Mouse (Mus musculus) brain, embryonic 14.5 days (tissue): ENCODE measurements around the gene Olfr1264. TPM values are rescaled to one million over a fixed set of nuclear protein-coding genes. Genes with fewer than 3 reads are reported as not detected.

Experiments used
- DNase-seq: peaks from one replicate; pipeline ENCODE4 v3.0.0-alpha.2; 2011; ENCODE audit warnings: low read depth
- CTCF ChIP-seq: fragments of 200-500 bp; IDR thresholded peaks from 2 replicates; pipeline ENCODE4 v1.5.1; 2012; ENCODE audit warnings: inconsistent platforms, mild to moderate bottlenecking, moderate library complexity, borderline replicate concordance; ENCODE audit not compliant: insufficient read depth, insufficient read length; ENCODE audit errors: extremely low read depth
- POLR2A ChIP-seq: fragments of 200-500 bp; IDR thresholded peaks from 2 replicates; pipeline ENCODE4 v1.6.1; 2012; ENCODE audit warnings: mild to moderate bottlenecking, inconsistent platforms, borderline replicate concordance; ENCODE audit not compliant: poor library complexity, insufficient read depth, insufficient read length, severe bottlenecking; ENCODE audit errors: extremely low read depth
- polyA plus RNA-seq: library from polyadenylated mRNA; depleted of rRNA; stranded (reverse); fragments of >200 nt; gene quantifications from 2 replicates; pipeline ENCODE4 v1.2.3, GENCODE M21; 2012; rRNA removed

Gene Olfr1264
- polyA plus RNA-seq = not detected in 2 replicates

DNA sequence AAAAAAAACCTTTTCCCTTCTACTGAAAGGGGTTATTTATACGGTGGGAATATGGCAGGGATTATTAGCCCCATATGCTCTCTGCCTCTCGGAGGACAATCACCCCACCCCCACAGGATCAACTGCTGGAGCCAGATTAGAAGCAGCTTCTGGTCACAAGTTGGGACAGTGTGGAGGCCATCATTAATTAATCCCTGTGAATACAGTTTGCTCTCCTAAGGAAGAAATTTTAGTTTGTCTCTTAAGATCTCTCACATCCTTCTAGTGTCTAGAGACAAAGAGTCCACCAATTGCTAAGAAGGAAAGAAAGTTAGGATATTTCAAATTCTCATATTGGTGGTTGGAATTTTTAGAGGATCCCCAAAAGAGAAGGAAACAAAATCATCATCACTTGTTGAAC, at the start of gene Olfr1264:
Gene Olfr1264 (minus strand): TSS at position 101 of the 400 bp plus-strand sequence.
- TF ChIP-seq POLR2A (no peak), CTCF (no peak)
- no peak for DNase-seq

DNA sequence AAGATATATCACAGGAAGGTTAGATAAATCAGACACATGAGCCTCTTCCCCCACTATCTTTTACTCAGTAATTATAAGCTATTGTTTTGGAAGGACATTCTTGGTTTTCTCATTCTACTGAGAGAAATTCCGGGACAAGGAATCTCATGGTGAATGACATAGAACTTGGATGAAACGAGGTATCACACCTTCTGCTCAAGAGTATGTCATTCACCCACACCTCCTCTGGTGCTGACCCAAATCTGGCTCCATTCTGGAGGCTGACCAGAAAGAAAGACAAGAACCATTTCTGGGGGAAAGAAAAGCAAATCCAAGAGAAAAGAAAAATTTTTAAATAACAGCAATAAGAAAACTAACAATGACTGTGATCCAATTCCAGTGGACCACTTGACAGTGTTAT, 44.7 kb upstream of the Olfr1264 start:
- TF ChIP-seq POLR2A (no peak), CTCF (no peak)
- no peak for DNase-seq

DNA sequence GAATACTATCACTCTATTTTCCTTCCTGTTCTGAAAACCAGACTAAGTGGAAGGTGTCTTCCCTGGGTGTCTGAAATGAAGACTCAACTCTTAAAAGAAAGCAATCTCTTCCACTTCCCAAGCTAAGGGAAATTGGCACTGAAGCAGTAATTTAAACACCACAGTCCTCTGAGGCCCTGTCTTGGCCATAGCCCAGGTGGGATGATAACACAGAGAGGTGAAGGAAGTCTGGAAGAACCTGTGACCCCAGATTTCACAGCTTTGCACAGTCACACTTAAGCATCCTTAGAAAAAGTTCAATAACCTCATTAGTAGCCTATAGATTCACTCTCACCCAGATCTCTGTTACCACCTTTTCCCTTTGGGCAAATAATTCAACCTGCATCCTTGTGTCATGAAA, 38.1 kb upstream of the Olfr1264 start, which contains the start of gene Olfr140:
Gene Olfr140 (minus strand): TSS at position 101 of the 400 bp plus-strand sequence.
- no peak for TF ChIP-seq POLR2A
- TF ChIP-seq CTCF = no peak
- DNase-seq = no peak

DNA sequence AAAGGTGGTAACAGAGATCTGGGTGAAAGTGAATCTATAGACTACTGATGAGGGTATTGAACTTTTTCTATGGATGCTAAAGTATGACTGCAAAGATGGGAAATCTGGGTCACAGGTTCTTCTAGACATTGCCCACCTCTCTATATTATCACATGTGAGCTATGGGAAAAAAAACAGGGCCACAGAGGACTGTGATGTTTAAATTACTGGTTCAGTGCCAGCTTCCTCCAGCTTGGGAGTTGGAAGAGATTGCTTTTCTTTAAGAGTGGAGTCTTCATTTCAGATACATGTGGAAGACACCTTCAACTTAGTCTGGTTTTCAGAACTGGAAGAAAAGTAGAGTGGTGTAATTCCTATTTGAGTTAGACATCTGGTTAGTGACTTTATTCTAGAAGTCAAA, 9.7 kb upstream of the Olfr1264 start, which contains the start of gene Olfr1265:
Gene Olfr1265 (plus strand): TSS at position 301 of the 400 bp plus-strand sequence.
- no peak for DNase-seq
- TF ChIP-seq CTCF (no peak), POLR2A (no peak)

DNA sequence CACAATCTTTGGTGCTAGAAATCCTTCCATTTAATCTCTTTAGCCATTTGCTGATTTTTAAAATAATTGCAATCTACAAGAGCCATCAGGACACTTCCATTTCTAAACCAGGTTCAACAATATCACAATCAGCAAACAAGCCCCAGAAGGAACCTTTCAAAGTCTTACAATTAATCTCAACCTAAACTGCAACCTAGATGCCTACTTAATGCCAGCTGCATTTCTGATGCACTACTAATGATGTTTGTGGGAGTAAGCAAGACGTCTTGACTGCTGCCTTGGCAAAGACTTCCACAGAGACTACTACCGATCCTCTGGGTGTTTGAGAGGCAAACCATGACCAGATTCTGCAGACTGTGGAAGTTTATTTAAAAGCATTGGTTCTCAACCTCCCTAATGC, 13.5 kb downstream of the Olfr1264 start, which contains the start of gene Olfr1263:
Gene Olfr1263 (plus strand): TSS at position 301 of the 400 bp plus-strand sequence.
- DNase-seq = no peak
- TF ChIP-seq CTCF = no peak
- no peak for TF ChIP-seq POLR2A

DNA sequence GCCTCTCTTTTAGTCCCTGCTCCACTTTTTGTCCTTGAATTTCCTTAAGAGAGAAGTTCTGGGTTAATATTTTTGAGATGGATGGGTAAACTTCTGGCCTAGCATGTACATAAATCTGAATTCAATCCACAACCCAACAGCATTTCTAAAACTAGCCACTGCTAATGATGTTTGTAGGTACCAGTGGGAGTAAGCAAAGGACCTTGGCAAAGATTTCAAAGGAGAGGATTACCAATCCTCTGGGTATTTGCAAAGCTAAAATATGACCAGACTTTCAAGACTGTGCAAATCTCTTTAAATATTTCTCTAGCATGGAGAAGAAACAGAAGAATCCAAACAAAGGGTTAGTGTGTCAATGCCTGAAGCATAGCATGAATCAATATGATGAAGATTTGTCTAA, 25.5 kb downstream of the Olfr1264 start, which contains the start of gene Olfr1262:
Gene Olfr1262 (plus strand): TSS at position 301 of the 400 bp plus-strand sequence.
- peak; percentile 3 for DNase-seq
- TF ChIP-seq POLR2A = no peak
- TF ChIP-seq CTCF = no peak

DNA sequence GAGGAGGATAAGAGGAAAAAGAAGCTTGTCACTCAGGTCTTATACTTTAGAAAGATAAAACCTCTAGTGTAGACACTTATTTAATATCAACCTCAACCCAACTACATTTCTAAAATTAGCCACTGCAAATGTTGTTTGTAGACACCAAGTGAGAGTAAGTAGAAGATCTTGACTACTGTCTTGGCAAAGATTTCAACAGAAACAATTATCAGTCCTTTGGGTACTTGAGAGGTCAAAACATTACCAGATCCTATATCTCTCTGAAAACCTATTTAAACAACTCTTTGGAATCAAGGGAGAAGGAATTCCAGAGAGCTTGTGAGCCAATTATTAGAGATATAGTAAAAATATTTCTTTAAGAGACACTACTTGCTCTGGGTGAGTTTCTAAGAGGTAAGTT, 34.5 kb downstream of the Olfr1264 start, which contains the start of gene Olfr1261:
Gene Olfr1261 (plus strand): TSS at position 301 of the 400 bp plus-strand sequence.
- no peak for TF ChIP-seq CTCF
- TF ChIP-seq POLR2A = no peak
- DNase-seq = no peak

DNA sequence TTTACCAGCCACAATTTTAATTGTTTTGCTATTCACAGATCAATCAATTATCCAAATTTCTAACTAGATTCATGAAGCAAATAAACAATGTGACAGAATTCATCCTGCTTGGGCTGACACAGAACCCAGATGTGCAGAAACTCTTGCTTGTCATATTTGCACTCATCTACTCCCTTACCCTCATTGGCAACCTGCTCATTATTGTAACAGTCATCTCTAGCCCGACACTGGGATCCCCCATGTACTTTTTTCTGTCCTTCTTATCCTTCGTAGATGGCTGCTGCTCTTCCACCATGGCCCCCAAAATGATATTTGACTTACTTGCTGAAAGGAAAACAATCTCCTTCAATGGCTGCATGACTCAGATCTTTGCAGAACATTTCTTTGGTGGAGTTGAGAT, 47.7 kb downstream of the Olfr1264 start:
- TF ChIP-seq POLR2A (no peak), CTCF (no peak)
- DNase-seq = no peak

DNA sequence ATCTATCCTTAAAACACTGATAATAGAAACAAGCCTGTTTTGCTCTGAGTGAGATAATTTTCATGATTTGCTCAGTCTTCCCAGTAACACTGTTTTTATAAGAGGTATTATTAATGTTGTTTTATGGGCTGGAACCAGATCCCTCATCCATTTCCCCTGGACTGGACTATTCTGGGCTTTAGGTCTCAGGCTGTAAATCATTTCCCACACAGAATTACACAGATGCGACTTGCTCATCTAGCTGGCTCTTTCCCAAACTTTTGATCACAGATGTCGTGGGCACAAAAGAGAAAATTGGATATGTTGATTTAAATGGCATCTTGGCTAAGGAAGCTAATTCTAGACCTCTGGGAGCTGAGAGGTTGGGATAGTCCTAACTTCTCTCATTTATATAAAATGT, 51.2 kb downstream of the Olfr1264 start, which contains the start of gene Olfr1260:
Gene Olfr1260 (plus strand): TSS at position 157 of the 400 bp plus-strand sequence.
- DNase-seq = peak; percentile 29
- no peak for TF ChIP-seq CTCF
- no peak for TF ChIP-seq POLR2A

Other genes starting within 250 kb of the Olfr1264 start
- gene Olfr1254, start 232.0 kb downstream of the Olfr1264 start, polyA plus RNA-seq = not detected in 2 replicates
- not detected in 2 replicates for gene Olfr1255, start 213.5 kb downstream of the Olfr1264 start, polyA plus RNA-seq
- not detected in 2 replicates for gene Olfr1256, start 184.0 kb downstream of the Olfr1264 start, polyA plus RNA-seq
- 0.07 and 0.13 TPM in 2 replicates for gene Olfr48, start 177.4 kb downstream of the Olfr1264 start, polyA plus RNA-seq
- not detected in 2 replicates for gene Olfr1257, start 147.1 kb downstream of the Olfr1264 start, polyA plus RNA-seq
- not detected in 2 replicates for gene Olfr1258, start 98.3 kb downstream of the Olfr1264 start, polyA plus RNA-seq
- gene Olfr1259, start 76.9 kb downstream of the Olfr1264 start, polyA plus RNA-seq = not detected in 2 replicates
- gene Olfr1260, start 51.2 kb downstream of the Olfr1264 start, polyA plus RNA-seq = not detected in 2 replicates
- not detected in 2 replicates for gene Olfr1261, start 34.4 kb downstream of the Olfr1264 start, polyA plus RNA-seq
- not detected in 2 replicates for gene Olfr1262, start 25.4 kb downstream of the Olfr1264 start, polyA plus RNA-seq
- gene Olfr1263, start 13.4 kb downstream of the Olfr1264 start, polyA plus RNA-seq = not detected in 2 replicates
- not detected in 2 replicates for gene Olfr1265, start 9.8 kb upstream of the Olfr1264 start, polyA plus RNA-seq
- gene Olfr140, start 38.0 kb upstream of the Olfr1264 start, polyA plus RNA-seq = not detected in 2 replicates
- gene Olfr1269, start 95.8 kb upstream of the Olfr1264 start, polyA plus RNA-seq = not detected in 2 replicates
- not detected in 2 replicates for gene Olfr32, start 116.7 kb upstream of the Olfr1264 start, polyA plus RNA-seq
- gene Olfr1270, start 127.5 kb upstream of the Olfr1264 start, polyA plus RNA-seq = not detected in 2 replicates
- not detected in 2 replicates for gene Olfr1506, start 198.9 kb upstream of the Olfr1264 start, polyA plus RNA-seq
- gene Olfr142, start 232.0 kb upstream of the Olfr1264 start, polyA plus RNA-seq = not detected in 2 replicates
- gene Olfr1271, start 245.5 kb upstream of the Olfr1264 start, polyA plus RNA-seq = not detected in 2 replicates